8 mouse cellular contexts compared by ENCODE assay signal in the genomic region with DNA sequence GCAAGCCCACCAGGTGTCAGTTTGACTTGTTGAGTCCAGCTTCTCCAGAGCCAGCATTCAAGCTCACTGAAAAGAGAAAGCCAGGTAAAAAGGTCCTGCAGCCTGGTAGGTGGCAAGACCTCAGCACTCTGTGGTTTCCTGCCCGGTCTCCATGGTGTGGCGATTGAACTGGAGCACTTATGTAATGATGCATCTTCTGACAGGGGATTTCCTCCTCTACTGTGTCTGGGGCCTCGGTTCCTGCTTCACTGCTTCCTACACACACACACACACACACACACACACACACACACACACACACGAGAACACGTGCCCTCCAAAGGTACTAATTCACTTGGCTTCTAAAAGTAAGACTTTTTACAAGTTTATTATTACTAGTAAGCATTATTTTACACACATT. TPM values are rescaled to one million over a fixed set of nuclear protein-coding genes. Genes with fewer than 3 reads are reported as not detected.
DNase-seq lines count a peak whose midpoint lies in the region; ATAC-seq lines count a peak whose summit lies in the region.
"Had no signal": no experiment of that assay in that cellular context is flagged by ENCODE, and none has a peak within 500 bp of the region (broad histone marks: within the 10 kb centered on the region; RNA-seq: fewer than 3 reads in every experiment).

No protein-coding gene starts in this region.

- peak; percentile 61 for ATAC-seq in granulocyte monocyte progenitor cell, adult 5-6 weeks (replicated peaks; ENCODE audit: poor library complexity, severe bottlenecking)
- no peak for ATAC-seq in liver, embryonic 12.5 days
- ATAC-seq in forebrain, embryonic 14.5 days, result no peak

- peak; percentile 85 for DNase-seq in 416B (ENCODE audit: low read depth)
- peak; percentile 83 to 88 for DNase-seq in B cell, adult 2 months
- peak; percentile 49 to 71 for DNase-seq in spleen, postnatal 10 days (ENCODE audit: low spot score in 2 of 2)
- no peak for DNase-seq in forebrain, embryonic 14.5 days (ENCODE audit: low spot score)
- DNase-seq in ovary, postnatal 14 days (ENCODE audit: low spot score), result no peak

- H3K9me3 ChIP-seq in liver, embryonic 12.5 days (replicated peaks), result no peaks in the 10 kb centered on the region
- no peaks in the 10 kb centered on the region for H3K9me3 ChIP-seq in forebrain, embryonic 14.5 days (replicated peaks; ENCODE audit: control insufficient read depth, low read length)
- H3K9me3 ChIP-seq: stomach, embryonic 15.5 days had no signal

- H3K27ac ChIP-seq in liver, embryonic 12.5 days, result peak overlapping the region; percentile 51
- H3K27ac ChIP-seq in forebrain, embryonic 14.5 days (ENCODE audit: low read depth, low read length), result no peak overlapping the region
- H3K27ac ChIP-seq: stomach, embryonic 15.5 days had no signal

- H3K27me3 ChIP-seq in liver, embryonic 12.5 days (replicated peaks), result no peaks in the 10 kb centered on the region
- H3K27me3 ChIP-seq in forebrain, embryonic 14.5 days (replicated peaks; ENCODE audit: control insufficient read depth, insufficient read depth, low read length), result no peaks in the 10 kb centered on the region
- H3K27me3 ChIP-seq: stomach, embryonic 15.5 days had no signal

- peak overlapping the region; percentile 98 for H3K4me3 ChIP-seq in liver, embryonic 12.5 days
- no peak overlapping the region for H3K4me3 ChIP-seq in forebrain, embryonic 14.5 days (ENCODE audit: low read depth, low read length)
- H3K4me3 ChIP-seq: stomach, embryonic 15.5 days had no signal

- H3K36me3 ChIP-seq in liver, embryonic 12.5 days, result peaks cover 26% of the 10 kb centered on the region
- H3K36me3 ChIP-seq in forebrain, embryonic 14.5 days (ENCODE audit: control insufficient read depth, insufficient read depth, low read length), result no peaks in the 10 kb centered on the region
- H3K36me3 ChIP-seq: stomach, embryonic 15.5 days had no signal

- peak overlapping the region; percentile 98 for H3K9ac ChIP-seq in liver, embryonic 12.5 days
- no peak overlapping the region for H3K9ac ChIP-seq in forebrain, embryonic 14.5 days (ENCODE audit: low read length)
- H3K9ac ChIP-seq: stomach, embryonic 15.5 days had no signal

- WGBS in liver, embryonic 12.5 days (ENCODE audit: insufficient replicate concordance), result 22% methylated on average over 5 of the region's 5 CpGs
- 82% methylated on average over 5 of the region's 5 CpGs for WGBS in forebrain, embryonic 14.5 days

- peaks cover 68% of the 10 kb centered on the region for H3K4me1 ChIP-seq in liver, embryonic 12.5 days
- peaks cover 11% of the 10 kb centered on the region; the same call in 1 of the 2 replicates for H3K4me1 ChIP-seq in forebrain, embryonic 14.5 days (ENCODE audit: control insufficient read depth, insufficient read depth, low read length)

- H3K4me2 ChIP-seq in liver, embryonic 12.5 days, result peak overlapping the region; percentile 82
- no peak overlapping the region for H3K4me2 ChIP-seq in forebrain, embryonic 14.5 days (ENCODE audit: low read length)

RNA-seq across cellular contexts. Expression of a gene that starts 2.6 kb away (rescaled TPM):
- 21.7 and 22.0 TPM in 2 replicates for total RNA-seq in granulocyte monocyte progenitor cell, adult 5-6 weeks (2014; fragmentation: Nextera tagmentation)
- 14.0 and 16.4 TPM in 2 replicates for total RNA-seq in granulocyte monocyte progenitor cell, adult 5-6 weeks (2017)
- 15.0 and 15.9 TPM in 2 replicates for polyA plus RNA-seq in liver, embryonic 12.5 days (2016; fragmentation: Nextera tagmentation; extraction: Ambion mirVana)
- 11.7 and 13.4 TPM in 2 replicates for polyA plus RNA-seq in forebrain, embryonic 14.5 days (2014; fragmentation: Nextera tagmentation; extraction: Ambion mirVana)

RNA-seq across cellular contexts. Expression of a gene that starts 32.4 kb away (rescaled TPM):
- total RNA-seq in granulocyte monocyte progenitor cell, adult 5-6 weeks (2014; fragmentation: Nextera tagmentation), result 0.56 TPM in 1 of 2 replicates, not detected in the other
- not detected in 2 replicates for total RNA-seq in granulocyte monocyte progenitor cell, adult 5-6 weeks (2017)
- not detected in 2 replicates for polyA plus RNA-seq in liver, embryonic 12.5 days (2016; fragmentation: Nextera tagmentation; extraction: Ambion mirVana)
- polyA plus RNA-seq in forebrain, embryonic 14.5 days (2014; fragmentation: Nextera tagmentation; extraction: Ambion mirVana), result 6.3 and 6.7 TPM in 2 replicates

Comparison
In these comparisons a context has a peak if more than half of its experiments do, and no peak if none do; other contexts are left out.
1. DNase-seq: peak in 416B (single experiment), B cell, adult 2 months (2 of 2) and spleen, postnatal 10 days (2 of 2); none in forebrain, embryonic 14.5 days (single experiment) and ovary, postnatal 14 days (single experiment).